Mouse (Mus musculus) adrenal gland, adult 10 weeks (tissue): ENCODE results near the gene Dzip1l. TPM values are rescaled to one million over a fixed set of nuclear protein-coding genes. Genes with fewer than 3 reads are reported as not detected.

ENCODE experiments used
- polyA plus RNA-seq: library from polyadenylated mRNA; stranded (reverse); fragments of 350-450 nt; fragmentation: Illumina TruSeq; extraction: RNeasy Lipid Tissue Mini Kit (QIAGEN cat#74804); gene quantifications from one replicate; pipeline ENCODE4 v1.2.3, GENCODE M21; 2014; ENCODE audit warnings: low read depth, low replicate concordance

Gene Dzip1l
- 1.3 TPM for polyA plus RNA-seq

GRCm38 (mm10) chr9:99629281-99630011, at the start of gene Dzip1l:
Gene Dzip1l (plus strand): TSS chr9:99629496.

GRCm38 (mm10) chr9:99612202-99612601, 17.1 kb upstream of the Dzip1l start, which contains the start of gene A4gnt:
Gene A4gnt (plus strand): TSS chr9:99612502.

DNA sequence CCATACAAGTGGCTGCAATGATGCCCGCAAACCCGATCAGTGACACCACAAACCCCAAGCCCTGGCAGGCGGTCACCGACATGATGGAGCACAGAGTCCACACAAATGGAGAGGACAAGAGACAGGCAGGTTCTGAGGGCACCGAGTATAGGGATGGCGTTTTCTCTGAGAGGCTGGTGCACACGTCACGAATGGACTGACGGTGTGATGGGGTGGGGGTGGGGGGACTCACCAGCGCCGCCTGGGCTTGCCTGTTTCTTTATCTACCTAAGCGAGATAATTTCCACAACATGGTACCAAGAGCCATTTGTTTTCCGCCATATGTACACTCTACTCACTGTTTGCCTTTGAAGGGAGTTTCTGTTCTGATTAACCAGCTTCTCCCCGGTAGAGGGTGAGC, 87.8 kb downstream of the Dzip1l start, which contains the start of gene Cldn18:
Cldn18 (minus strand) TSS at position 134 of the 400 bp plus-strand sequence.

Other genes starting within 250 kb of the Dzip1l start
- 25.8 TPM for gene Mras, start 192.1 kb upstream of the Dzip1l start, polyA plus RNA-seq
- gene Nme9, start 178.0 kb upstream of the Dzip1l start, polyA plus RNA-seq, result not detected
- 60.4 TPM for gene Armc8, start 60.6 kb upstream of the Dzip1l start, polyA plus RNA-seq
- 29.5 TPM for gene Dbr1, start 53.7 kb upstream of the Dzip1l start, polyA plus RNA-seq
- not detected for gene A4gnt, start 17.0 kb upstream of the Dzip1l start, polyA plus RNA-seq
- not detected for gene Cldn18, start 87.8 kb downstream of the Dzip1l start, polyA plus RNA-seq
- not detected for gene Sox14, start 246.7 kb downstream of the Dzip1l start, polyA plus RNA-seq